Mouse (Mus musculus) ES-E14 (cell line): ENCODE measurements around the gene Rfk.

ENCODE experiments used
- HCFC1 ChIP-seq: IDR thresholded peaks from 2 replicates; pipeline ENCODE4 v1.6.1; 2012; ENCODE audit warnings: low read length, inconsistent platforms, borderline replicate concordance; ENCODE audit not compliant: insufficient read depth
- ZC3H11A ChIP-seq: IDR thresholded peaks from 2 replicates; pipeline ENCODE4 v1.6.1; 2012; ENCODE audit warnings: low read depth, mild to moderate bottlenecking, inconsistent platforms, low read length, borderline replicate concordance
- ZNF384 ChIP-seq: IDR thresholded peaks from 2 replicates; pipeline ENCODE4 v1.6.1; 2012; ENCODE audit warnings: low read depth, low read length, inconsistent platforms

- no peak for TF ChIP-seq HCFC1
- TF ChIP-seq ZC3H11A, result no peak
- no peak for TF ChIP-seq ZNF384
Observed at GRCm38 (mm10) chr19:17399965-17400364, 6.1 kb downstream of the Rfk start.
